Mouse (Mus musculus): ENCODE results near the gene Btbd6.

DNA sequence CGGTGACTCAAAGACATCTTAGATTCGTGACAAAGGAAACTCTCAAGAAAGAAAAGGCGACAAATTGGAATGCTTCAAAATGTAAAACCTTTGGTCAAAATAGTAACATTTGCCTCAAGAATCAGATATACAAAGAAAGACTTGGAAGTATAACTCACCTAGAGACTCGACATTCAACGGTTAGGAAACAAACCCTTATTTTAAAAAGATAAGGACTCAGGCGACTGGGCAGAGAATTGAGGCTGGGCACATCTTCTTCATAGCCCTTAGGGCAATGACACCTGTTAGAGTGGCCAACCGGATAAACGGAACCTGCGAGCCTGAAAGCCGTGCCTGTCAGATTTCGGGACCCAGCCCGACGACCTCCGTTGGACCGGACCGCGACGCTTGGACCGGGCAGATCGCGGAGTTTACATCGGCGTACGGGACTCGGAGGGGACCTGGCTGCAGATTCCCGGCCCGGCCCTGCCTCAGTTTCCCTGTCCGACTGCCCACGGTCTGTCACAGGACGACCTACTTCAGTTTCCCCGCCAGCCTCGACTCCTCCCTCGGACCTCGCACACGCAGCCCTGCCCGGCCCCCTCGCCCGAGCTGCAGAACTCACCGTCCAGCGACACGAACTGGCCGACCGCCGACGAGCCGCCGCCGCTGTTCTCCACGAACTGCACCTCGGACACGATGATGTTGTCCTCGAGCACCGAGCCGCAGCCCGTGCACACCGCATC is 23.4 kb downstream of the Btbd6 start:
- TF ChIP-seq POLR2A (IDR thresholded peaks at IDR 0.05; ENCODE audit: borderline replicate concordance, insufficient read depth, low read length) (no peak), CTCF (IDR thresholded peaks at IDR 0.05; ENCODE audit: borderline replicate concordance, insufficient read depth, low read depth, low read length) (no peak)

Data from cerebellum, adult 2 months (tissue).